Mouse (Mus musculus): ENCODE measurements at regions not wholly inside any gene's neighbourhood (a gene's known extent, or its start where the extent isn't known, plus 50 kb on each side); places are given as distances from the start of the nearest gene placed in this dataset.

DNA sequence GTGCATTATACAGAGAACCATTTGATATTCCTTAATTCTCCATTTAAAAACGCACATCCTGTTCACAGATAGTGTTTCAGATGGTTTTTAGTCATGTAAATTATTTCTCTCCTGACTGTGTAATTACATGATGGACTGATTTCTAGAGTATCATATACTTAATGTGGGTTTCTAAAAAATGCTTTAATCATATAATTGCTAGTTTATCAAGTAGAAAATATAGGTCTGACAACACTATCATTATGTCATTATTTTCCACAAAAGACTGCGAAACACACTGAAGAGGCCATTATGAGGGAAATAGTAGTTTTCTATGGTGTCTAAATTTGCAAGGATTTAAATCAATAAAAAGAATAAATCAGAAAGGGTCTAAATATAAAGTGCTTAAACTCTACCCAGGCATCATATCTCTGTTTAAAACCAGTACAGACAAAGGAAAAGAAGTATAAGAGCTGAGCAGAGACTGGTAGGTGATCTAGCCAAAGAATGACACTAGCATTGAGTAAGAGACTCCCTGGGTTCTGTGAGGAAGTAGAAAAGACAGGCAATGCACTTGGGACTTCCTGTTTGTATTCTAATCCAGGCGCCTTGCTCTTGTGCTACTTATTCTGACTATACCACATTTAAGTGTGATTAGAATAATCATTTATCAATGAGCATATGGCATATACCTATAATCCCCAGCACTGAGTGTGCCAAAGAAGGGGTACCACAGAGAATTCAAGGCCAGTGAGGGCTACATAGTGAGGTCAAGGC is 127.1 kb downstream of the Ube2e3 start:
- no peak for DNase-seq
- no peaks in the 10 kb centered on the region for H3K27me3 ChIP-seq (replicated peaks; ENCODE audit: control insufficient read depth, insufficient read depth, low read length)
- TF ChIP-seq POLR2A (IDR thresholded peaks at IDR 0.05; ENCODE audit: low read depth, low read length) = no peak
- no peak for TF ChIP-seq CTCF (conservative IDR thresholded peaks at IDR 0.05; ENCODE audit: insufficient read depth, insufficient read length, low read depth, low read length)
- no peaks in the 10 kb centered on the region for H3K36me3 ChIP-seq (ENCODE audit: control insufficient read depth, insufficient read depth, low read length)
- H3K4me3 ChIP-seq (ENCODE audit: insufficient read depth, low read depth, low read length) = no peak overlapping the region
- H3K4me1 ChIP-seq (ENCODE audit: control insufficient read depth, insufficient read depth, low read length) = no peaks in the 10 kb centered on the region
- H3K27ac ChIP-seq (ENCODE audit: insufficient read depth, low read depth, low read length) = no peak overlapping the region
- 81% methylated on average over 3 of the region's 3 CpGs for WGBS

DNA sequence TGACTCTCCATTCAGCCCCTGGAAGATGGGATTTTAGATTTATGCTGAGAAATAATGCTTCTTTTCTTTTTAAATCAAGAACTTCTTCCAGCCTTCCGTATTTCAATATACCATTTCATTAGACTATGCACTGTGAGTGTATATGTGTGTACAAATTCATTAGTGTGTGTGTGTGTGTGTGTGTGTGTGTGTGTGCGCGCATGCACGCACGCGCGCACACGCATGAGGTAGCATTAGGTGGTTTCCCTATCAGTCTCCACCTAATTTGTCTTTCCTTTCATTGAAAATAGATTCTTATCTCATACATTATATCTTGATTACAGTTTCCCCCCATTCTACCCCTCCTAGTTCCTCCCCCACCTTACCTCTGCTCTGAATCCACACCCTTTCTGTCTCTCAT is 130.7 kb downstream of the Ube2e3 start:
- Histone ChIP-seq H3K27ac (ENCODE audit: insufficient read depth, low read depth, low read length) (no peak overlapping the region), H3K27me3 (replicated peaks; ENCODE audit: control insufficient read depth, insufficient read depth, low read length) (no peaks in the 10 kb centered on the region), H3K4me1 (ENCODE audit: control insufficient read depth, insufficient read depth, low read length) (no peaks in the 10 kb centered on the region), H3K4me3 (ENCODE audit: insufficient read depth, low read depth, low read length) (no peak overlapping the region), H3K36me3 (ENCODE audit: control insufficient read depth, insufficient read depth, low read length) (no peaks in the 10 kb centered on the region)
- DNase-seq = no peak
- WGBS = 99% methylated on average over 8 of the region's 8 CpGs
- TF ChIP-seq POLR2A (IDR thresholded peaks at IDR 0.05; ENCODE audit: low read depth, low read length) (no peak), CTCF (conservative IDR thresholded peaks at IDR 0.05; ENCODE audit: insufficient read depth, insufficient read length, low read depth, low read length) (no peak)

DNA sequence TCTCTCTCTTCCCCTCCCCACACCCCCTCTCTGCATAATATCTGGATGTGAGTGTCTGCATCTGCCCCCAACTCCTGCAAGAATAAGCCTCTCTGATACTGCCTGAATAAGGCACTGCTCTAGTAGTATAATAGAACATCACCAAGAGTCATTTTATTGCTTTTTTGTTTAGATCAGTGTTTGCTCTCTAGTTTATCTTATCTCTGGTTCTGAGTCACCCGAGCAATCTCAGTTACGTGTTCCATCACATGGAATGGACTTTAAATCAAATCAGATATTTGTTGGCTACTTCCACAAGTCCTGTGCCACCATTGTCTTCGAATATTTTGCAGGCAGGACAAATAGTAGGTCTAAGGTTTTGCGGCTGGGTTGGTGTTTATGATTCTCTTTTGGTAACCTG is 131.5 kb downstream of the Ube2e3 start:
- Histone ChIP-seq H3K36me3 (ENCODE audit: control insufficient read depth, insufficient read depth, low read length) (no peaks in the 10 kb centered on the region), H3K27me3 (replicated peaks; ENCODE audit: control insufficient read depth, insufficient read depth, low read length) (no peaks in the 10 kb centered on the region), H3K4me3 (ENCODE audit: insufficient read depth, low read depth, low read length) (no peak overlapping the region), H3K27ac (ENCODE audit: insufficient read depth, low read depth, low read length) (no peak overlapping the region), H3K4me1 (ENCODE audit: control insufficient read depth, insufficient read depth, low read length) (no peaks in the 10 kb centered on the region)
- DNase-seq = no peak
- WGBS = 86% methylated on average over 4 of the region's 4 CpGs
- TF ChIP-seq CTCF (conservative IDR thresholded peaks at IDR 0.05; ENCODE audit: insufficient read depth, insufficient read length, low read depth, low read length) (no peak), POLR2A (IDR thresholded peaks at IDR 0.05; ENCODE audit: low read depth, low read length) (no peak)

DNA sequence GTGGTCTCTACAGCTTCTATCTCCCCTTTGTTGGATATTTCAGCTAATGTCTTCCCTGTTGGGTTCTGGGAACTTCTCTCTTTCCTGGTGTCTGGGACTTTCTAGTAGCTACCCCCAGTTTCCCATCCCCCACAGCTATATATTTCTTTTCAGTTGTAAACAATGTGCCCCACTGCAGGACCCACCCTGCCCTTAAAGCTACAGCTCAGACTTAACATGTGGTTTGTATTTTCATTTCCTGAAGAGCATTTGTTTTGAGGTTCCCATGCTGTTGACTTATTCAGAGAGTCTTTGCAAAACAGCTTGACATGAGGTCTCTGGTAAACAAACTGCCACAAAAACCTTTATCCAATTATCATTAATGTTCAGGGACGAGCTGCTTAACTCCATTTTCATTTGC is 136.9 kb downstream of the Ube2e3 start:
- no peak overlapping the region for H3K27ac ChIP-seq (ENCODE audit: insufficient read depth, low read depth, low read length)

DNA sequence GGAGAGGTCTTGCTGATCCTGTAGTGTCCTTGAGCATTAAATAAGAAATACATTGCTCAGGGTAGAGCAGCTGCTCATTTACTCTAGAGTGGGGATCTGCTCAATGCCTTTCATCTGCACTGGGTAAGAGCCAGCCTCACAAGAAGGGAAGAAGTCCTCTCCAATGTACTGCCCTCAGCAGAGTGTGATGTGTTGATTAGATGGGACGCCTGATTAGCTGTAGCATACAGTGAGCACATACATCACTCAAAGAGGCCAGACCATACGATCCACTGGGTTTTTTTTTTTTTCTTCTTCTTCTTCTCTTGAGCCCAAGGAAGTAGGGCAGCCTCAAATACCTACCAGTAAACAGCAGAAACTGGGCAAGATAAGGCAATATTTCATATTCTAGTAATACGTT is 140.7 kb downstream of the Ube2e3 start:
- no peak for TF ChIP-seq CTCF (conservative IDR thresholded peaks at IDR 0.05; ENCODE audit: insufficient read depth, insufficient read length, low read depth, low read length)
- TF ChIP-seq POLR2A (IDR thresholded peaks at IDR 0.05; ENCODE audit: low read depth, low read length) = no peak

More for the DNA sequence above, 136.9 kb downstream of the Ube2e3 start:
- no peak for DNase-seq
- WGBS = 67% methylated on average over 1 of the region's 1 CpGs
- H3K36me3 ChIP-seq (ENCODE audit: control insufficient read depth, insufficient read depth, low read length) = no peaks in the 10 kb centered on the region
- no peaks in the 10 kb centered on the region for H3K27me3 ChIP-seq (replicated peaks; ENCODE audit: control insufficient read depth, insufficient read depth, low read length)
- no peaks in the 10 kb centered on the region for H3K4me1 ChIP-seq (ENCODE audit: control insufficient read depth, insufficient read depth, low read length)
- TF ChIP-seq POLR2A (IDR thresholded peaks at IDR 0.05; ENCODE audit: low read depth, low read length) = no peak
- no peak for TF ChIP-seq CTCF (conservative IDR thresholded peaks at IDR 0.05; ENCODE audit: insufficient read depth, insufficient read length, low read depth, low read length)
- no peak overlapping the region for H3K4me3 ChIP-seq (ENCODE audit: insufficient read depth, low read depth, low read length)

DNA sequence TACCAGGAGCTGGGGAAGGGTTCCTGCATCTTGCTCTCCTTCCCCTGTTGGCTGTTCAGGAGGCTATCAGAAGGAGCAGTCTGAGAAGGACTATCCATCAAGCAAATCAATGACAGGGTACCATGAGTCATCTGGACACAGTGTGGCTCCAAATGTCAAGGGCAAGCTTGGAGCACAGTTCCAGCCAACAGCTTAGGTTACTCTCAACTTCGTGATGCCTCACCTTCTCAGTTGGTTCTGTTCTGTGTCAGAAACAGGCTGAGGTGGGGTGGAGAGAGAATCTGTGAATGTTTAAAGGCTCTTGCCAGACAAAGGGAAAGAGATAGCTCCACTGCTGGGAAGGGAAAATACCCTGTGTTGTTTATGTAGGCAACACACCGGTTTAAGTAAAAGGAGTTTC is 141.9 kb downstream of the Ube2e3 start:
- no peak for DNase-seq
- Histone ChIP-seq H3K4me3 (ENCODE audit: insufficient read depth, low read depth, low read length) (no peak overlapping the region), H3K27me3 (replicated peaks; ENCODE audit: control insufficient read depth, insufficient read depth, low read length) (no peaks in the 10 kb centered on the region), H3K27ac (ENCODE audit: insufficient read depth, low read depth, low read length) (no peak overlapping the region), H3K4me1 (ENCODE audit: control insufficient read depth, insufficient read depth, low read length) (no peaks in the 10 kb centered on the region), H3K36me3 (ENCODE audit: control insufficient read depth, insufficient read depth, low read length) (no peaks in the 10 kb centered on the region)
- no peak for TF ChIP-seq CTCF (conservative IDR thresholded peaks at IDR 0.05; ENCODE audit: insufficient read depth, insufficient read length, low read depth, low read length)
- TF ChIP-seq POLR2A (IDR thresholded peaks at IDR 0.05; ENCODE audit: low read depth, low read length) = no peak
- WGBS = 64% methylated on average over 2 of the region's 2 CpGs

More for the DNA sequence above, 140.7 kb downstream of the Ube2e3 start:
- WGBS = 83% methylated on average over 3 of the region's 3 CpGs
- no peak overlapping the region for H3K4me3 ChIP-seq (ENCODE audit: insufficient read depth, low read depth, low read length)
- H3K27me3 ChIP-seq (replicated peaks; ENCODE audit: control insufficient read depth, insufficient read depth, low read length) = no peaks in the 10 kb centered on the region
- H3K4me1 ChIP-seq (ENCODE audit: control insufficient read depth, insufficient read depth, low read length) = no peaks in the 10 kb centered on the region
- no peak overlapping the region for H3K27ac ChIP-seq (ENCODE audit: insufficient read depth, low read depth, low read length)
- H3K36me3 ChIP-seq (ENCODE audit: control insufficient read depth, insufficient read depth, low read length) = no peaks in the 10 kb centered on the region
- DNase-seq = no peak

DNA sequence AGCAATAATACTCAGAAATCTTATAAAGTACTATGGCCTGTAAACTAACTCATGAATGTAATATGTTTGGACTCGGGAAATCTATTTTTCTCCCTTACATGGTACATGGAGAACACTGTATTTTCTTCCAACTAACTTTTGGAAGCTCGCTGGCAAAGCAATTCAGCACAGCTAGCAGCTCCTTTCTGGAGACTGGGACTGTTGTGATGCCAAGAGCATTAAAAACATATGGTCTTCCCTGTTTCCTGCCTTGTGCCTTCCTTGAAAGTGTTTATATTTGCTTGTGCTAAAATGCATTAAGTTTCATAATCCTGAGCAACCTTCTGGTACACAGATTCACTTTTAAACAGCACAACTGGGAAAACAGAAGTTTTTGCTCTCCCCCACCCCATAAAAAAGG is 142.3 kb downstream of the Ube2e3 start:
- Histone ChIP-seq H3K4me3 (ENCODE audit: insufficient read depth, low read depth, low read length) (no peak overlapping the region), H3K36me3 (ENCODE audit: control insufficient read depth, insufficient read depth, low read length) (no peaks in the 10 kb centered on the region), H3K4me1 (ENCODE audit: control insufficient read depth, insufficient read depth, low read length) (no peaks in the 10 kb centered on the region), H3K27me3 (replicated peaks; ENCODE audit: control insufficient read depth, insufficient read depth, low read length) (no peaks in the 10 kb centered on the region), H3K27ac (ENCODE audit: insufficient read depth, low read depth, low read length) (no peak overlapping the region)
- WGBS = 82% methylated on average over 2 of the region's 2 CpGs
- no peak for DNase-seq
- no peak for TF ChIP-seq CTCF (conservative IDR thresholded peaks at IDR 0.05; ENCODE audit: insufficient read depth, insufficient read length, low read depth, low read length)
- TF ChIP-seq POLR2A (IDR thresholded peaks at IDR 0.05; ENCODE audit: low read depth, low read length) = no peak

All from kidney, adult 2 months (tissue).